ENCODE assay signal across 18 mouse cellular contexts in genomic region chr13:54946406-54946805, GRCm38 (mm10).
"Had no signal": no experiment of that assay in that cellular context is flagged by ENCODE, and none has a peak within 500 bp of the region (broad histone marks: within the 10 kb centered on the region; RNA-seq: fewer than 3 reads in every experiment).

No protein-coding gene starts in this region.

- H3K4me3 ChIP-seq: midbrain, embryonic 10.5 days; midbrain, embryonic 12.5 days; myocyte; neural tube, embryonic 13.5 days; neural tube, embryonic 15.5 days had no signal

- H3K27ac ChIP-seq: midbrain, embryonic 10.5 days; midbrain, embryonic 12.5 days; neural tube, embryonic 13.5 days; neural tube, embryonic 15.5 days had no signal

- DNase-seq: lung, adult 18-20 months; lung, embryonic 14.5 days; lung, postnatal 10 days; lung, postnatal 4 days; midbrain, embryonic 14.5 days; retina, postnatal 1 day; right cerebral cortex, postnatal 25 days; right cerebral cortex, postnatal 4 days; spleen, adult 18-20 months; thymus, adult 18-20 months; thymus, postnatal 14 days; thymus, postnatal 36 days had no signal

- ATAC-seq: midbrain, embryonic 16.5 days had no signal
